Mouse (Mus musculus) urinary bladder, postnatal 25 days (tissue): ENCODE data around the gene Zfp566.
"Not testable (repeated sequence)": the region's sequence is repeated elsewhere in the genome, so short reads cannot be mapped to it uniquely, and the experiment has no call there.

Source experiments
- DNase-seq: peaks from one replicate; pipeline ENCODE4 v3.0.0; 2022; ENCODE audit warnings: low spot score

The Zfp566 gene

DNA sequence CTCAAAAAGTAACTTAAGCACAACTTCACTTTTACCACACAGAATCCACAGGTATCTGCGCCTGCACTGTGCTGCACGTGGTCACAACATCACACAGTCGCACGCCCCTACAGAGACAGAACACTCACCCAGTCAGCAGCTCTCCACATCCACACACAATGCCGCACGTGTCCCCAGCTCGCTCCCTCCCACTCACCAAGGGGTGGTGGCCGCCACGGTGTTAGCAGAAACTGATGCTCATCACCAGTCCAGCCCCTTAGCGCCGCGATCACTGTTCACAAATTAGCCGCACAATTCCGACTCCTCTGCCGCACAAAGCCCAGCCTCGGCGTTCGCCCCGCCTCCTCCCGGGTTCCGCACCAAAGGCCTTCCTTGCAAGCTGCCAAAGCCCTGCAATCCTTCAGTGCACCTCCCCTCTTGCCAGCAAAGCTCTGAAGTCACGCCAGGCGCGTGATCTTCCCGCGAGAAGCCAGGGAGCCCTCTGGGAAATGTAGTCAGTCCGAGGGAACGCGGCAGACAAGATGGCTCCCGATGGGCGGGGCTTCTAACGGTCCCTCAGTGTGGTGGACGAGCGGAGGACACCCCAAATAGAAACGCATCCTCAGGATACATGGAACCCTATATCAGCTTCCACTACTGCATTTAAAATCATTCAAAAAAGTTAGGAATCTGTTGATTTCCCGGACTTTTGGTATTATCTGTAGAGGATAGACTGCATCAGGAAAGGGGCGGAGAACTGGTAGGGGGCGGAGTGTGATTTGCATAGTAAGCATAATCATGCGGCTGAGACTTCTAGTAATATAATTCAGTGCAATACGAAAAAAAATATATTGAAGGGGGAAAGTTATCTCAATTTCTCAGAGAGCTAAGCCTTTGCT is at the start of gene Zfp566, which contains the start of gene Gm26920:
Gene Zfp566 (minus strand): TSS at position 436 of the 878 bp plus-strand sequence.
Gene Gm26920 (minus strand): TSS at position 319 of the 878 bp plus-strand sequence.
- peak; percentile 90 for DNase-seq

DNA sequence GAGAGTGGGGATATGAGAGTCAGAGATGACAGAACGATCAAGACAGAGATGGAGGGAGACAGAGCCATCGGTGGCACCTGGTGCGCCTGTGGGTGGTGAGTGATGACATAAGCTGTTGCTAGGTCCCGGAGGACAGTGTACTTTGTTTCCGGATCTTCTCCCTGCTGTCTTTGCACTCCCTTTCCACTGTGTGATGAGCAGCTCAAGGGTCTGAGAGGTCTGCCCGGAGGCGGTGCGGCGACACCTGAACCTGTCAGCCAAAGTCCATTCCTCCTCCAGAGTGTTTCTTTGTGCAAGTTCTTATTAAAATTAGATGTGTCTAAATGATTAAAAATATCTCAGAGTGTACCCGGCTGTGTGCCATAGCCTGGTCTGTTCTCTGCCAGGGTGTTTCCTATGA is 46.5 kb upstream of the Zfp566 start:
- DNase-seq: no peak

DNA sequence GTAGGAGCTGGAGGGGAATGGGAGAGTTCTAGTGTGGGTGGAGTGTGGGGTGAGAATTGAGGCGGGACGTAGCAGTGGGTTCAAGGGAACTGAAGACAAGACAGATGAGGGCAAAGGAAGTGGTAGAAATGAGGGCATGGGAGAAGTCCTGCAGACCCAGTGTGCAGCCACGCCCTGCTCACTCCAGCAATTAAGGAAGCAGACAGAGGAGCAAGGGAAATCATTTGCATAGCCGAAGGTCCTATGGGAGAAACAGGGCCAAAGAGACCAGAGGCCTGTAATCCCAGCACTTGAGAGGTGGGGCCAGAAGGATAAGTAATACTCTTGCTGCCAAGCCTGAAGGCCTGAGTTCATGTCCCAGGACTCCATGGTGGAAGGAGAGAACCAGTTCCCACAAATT is 42.1 kb upstream of the Zfp566 start:
- DNase-seq: no peak

DNA sequence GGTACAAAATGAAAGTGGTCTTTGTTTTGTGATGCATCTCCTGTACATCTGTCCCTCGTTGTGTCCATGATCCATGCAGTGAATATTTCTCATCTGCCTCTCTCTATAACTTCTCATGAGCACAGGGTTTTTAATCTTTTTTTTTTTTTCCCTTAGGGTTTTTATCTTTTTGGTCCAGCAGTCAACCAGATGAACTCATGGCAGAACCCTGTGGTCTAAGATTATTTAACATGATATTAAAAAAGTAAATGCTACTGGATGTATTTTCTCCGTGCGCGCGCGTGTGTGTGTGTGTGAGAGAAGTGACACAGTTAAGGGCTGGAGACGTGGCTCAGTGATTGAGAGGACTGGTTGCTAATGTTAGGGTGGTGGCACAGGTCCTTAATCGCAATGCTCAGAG is 39.6 kb upstream of the Zfp566 start:
- DNase-seq: no peak

DNA sequence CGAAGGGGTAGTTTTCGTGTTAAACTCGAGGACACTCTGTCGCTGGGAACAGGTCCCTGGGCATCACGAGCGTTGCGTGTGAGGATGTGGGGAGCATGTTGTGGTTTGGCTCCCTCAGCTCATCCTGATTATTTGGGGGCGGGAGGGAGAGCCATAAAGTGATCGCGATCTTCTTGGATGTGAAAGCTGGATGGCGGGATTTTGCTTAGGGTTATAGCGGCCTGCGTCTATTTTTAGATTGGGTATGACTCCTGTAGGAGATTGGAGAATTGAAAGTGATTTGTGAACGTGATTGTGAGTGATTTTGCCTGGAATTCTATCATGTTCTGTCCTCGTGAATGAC is 31.8 kb upstream of the Zfp566 start:
- no peak for DNase-seq

DNA sequence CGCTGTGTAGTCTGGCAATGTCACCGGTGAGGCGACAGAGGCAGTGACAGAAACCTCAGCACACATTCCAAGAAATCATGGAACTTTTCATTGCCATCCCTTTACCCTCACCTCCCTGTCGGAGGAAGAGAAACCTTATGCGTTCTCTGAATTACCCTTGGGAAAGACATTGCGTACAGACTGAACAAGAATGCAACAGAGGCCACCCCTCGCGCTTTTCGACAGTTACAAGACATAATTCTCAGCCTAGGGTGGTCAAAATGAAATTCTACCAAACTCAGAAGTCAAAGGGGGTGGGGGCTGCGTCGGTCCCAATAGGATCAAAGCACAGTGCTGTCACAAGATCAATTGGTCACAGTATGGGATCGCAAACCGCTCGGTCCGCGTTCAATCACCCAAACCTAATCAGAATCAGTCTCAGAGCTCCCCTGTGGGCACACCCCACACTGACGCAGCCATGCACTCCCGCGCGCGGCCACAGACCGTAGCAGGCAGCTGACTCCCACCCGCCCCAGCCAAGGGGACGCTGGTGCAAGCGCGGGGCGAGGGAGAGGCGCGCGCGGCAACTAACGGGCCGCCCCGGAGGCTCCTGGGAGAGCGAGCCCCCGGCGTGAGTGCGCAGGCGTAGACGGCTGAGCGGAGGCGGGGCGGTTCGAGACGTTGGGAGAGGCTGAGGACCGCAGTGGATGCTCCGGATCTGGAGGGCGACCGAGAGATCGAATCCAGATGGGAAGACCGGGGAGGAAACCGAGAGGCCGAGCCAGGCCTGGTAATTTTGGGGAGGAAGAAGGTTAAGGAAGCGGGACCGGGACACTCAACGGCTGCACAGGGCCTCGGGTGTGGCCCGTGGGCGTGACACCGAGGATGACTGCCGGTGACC is 31.2 kb upstream of the Zfp566 start, which contains the start of gene Zfp382:
Gene Zfp382 (plus strand): TSS at position 635 of the 880 bp plus-strand sequence.
- peak; percentile 83 for DNase-seq

DNA sequence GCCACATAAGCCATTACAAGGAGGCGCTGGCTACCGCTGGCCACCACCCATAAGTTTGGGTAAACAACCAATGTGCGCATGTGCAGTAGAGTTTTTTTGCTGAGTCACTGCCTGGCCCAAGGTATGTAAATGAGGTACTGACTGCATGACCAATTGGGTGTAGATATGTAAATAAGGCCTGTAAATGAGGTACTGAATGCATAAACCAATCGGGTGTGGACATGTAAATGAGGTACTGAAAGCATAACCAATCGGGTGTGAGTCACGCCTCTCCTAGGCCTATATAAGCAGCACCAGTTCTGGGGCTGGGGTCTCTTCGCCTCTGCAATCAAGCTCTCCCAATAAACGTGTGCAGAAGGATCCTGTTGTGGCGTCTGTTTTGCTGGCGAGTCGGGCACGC is 27.6 kb upstream of the Zfp566 start:
- not testable (repeated sequence) for DNase-seq

DNA sequence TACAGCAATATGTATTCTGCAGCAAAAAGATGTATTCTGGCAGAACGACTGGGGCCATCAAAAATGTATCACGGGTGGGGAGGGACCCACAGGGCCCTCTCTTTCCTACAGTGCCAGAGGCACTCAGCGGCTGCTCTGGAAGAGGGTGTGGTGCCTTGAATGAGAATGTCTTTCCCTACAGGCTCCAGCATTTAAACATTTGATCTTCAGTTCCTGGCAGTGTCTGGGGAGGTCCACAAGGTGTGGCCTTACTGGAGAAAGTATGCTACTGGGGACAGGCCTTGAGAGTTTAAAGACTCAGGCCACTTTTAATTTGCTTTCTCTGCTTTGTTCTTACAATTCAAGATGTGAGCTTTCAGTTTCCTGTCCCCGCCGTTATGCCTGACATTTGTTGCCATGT is 25.7 kb upstream of the Zfp566 start:
- DNase-seq: no peak

DNA sequence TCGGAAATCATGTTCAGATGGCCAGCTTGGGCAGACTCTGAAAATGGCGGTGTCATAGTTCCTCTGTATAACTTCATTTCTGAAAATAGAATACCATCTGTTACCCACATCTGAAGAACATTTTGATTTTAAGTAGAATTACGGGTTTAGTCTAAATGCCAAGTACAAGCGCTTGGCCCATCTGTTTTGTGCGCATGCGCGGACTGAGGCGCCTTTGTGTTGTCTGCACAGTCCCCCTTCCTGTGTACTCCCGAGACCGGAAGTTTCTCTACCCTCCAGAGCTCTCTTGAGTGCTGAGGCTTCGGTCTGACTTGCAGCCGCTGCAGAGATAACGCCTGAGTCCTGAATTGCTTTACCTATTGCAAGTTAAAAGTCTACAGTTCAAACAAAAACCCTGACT is 9.0 kb upstream of the Zfp566 start:
- no peak for DNase-seq

DNA sequence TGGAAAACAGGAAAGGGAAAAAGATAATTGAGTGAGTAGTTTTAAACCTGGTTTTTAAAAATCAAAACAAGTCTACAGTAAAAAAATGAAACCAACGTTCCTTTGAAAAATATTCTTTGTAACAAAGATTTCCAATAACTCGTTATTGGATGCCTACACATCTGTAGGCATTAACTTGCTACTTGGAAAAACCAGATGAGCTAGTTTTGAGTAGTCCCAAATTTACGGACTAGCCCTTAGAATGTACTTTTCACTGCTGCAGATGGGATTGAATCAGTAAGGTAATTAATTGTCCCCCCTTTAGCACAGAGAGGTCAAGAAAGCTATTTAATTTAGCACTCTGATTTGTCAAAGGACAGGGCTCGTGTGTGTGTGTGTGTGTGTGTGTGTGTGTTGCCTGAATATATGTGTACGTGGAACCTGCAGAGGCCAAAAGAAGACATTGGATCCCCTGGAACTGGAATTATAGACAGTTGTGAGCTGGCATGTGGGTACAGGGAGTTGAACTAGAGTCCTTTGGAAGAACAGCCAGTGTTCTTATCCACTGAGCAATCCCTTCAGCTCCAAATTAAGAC is 5.3 kb upstream of the Zfp566 start:
- DNase-seq: no peak

DNA sequence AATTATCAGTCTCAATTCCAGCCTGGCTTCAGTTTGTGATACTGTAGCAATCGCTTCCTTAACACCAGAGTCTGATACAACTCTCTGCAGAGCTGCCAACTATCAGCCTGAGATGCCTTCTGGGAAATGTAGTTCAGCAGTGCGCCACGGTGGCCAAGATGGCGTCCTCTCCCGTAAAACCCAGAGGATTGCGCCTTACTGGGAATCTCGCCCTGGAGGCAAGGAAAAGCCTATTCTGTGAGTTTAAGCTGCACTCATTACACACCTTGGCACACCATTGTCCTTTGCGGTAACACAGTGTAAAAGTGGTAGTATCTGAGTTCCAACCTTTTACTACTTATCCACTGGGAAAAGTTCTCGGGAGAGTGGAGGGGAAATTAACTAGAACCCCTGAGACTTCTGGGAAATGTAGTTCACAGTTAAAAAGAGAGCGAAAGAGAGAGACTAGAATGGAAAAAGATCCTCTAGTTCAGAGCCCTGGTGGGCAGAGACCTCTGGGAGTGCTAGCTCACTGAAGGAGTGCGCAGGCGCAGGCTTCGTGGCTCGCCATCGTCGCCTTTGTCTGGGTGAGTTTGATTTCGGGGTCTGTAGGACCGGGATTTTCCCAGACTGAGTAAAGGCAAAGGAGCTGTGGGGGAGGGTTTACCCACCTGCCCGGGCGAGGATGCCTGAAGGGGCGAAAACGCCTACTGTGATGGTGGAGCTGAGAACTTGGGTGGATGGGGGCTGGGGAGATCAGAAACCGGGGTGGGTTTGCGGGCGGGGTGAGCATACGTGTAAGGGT is 4.5 kb upstream of the Zfp566 start, which contains the start of gene Zfp260:
Gene Zfp260 (plus strand): TSS at position 132 of the 784 bp plus-strand sequence.
- peak; percentile 85 for DNase-seq

DNA sequence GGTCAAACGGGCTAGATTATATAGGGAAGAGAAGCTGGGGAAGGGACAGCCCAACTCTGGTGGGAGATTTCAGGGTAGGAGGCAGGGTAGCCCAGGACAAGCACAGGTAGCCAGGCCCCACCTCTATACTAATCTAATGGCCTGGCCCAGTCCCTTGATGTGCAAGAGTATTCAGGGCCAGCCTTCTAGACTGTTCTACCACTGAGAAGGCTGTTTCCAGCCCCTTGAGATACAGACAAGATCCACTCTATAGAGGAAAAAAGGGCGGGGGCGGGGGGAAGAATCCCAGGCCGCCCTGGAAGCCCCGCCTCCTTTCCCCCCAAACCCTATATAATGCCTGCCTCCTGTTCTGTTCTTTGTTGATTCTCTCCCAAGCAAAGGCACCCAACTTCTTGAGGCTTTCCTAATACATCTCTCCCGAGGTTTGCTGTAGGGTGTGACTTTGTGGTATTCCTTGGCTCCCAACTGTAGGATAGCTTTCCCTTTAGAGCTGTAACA is 3.6 kb upstream of the Zfp566 start:
- DNase-seq: no peak

DNA sequence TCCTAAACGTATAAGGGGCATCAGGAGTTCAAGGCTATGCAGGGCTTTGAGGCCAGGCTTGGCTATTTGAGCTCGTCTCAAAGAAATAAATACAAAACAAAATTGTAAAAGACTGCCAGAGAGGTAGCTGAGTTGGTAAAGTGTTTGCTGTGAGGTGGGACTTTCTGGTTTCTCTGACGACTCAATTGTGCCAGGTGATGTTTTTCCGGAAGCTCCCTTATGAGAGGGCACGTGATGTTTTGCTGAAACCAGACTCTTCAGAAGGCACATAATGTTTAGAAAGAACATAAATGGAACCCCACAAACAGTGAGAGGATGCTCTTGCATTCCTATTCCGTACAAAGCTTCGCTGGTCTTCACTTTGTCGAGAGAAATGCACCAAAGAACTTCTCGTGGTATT is 2.3 kb upstream of the Zfp566 start:
- no peak for DNase-seq

DNA sequence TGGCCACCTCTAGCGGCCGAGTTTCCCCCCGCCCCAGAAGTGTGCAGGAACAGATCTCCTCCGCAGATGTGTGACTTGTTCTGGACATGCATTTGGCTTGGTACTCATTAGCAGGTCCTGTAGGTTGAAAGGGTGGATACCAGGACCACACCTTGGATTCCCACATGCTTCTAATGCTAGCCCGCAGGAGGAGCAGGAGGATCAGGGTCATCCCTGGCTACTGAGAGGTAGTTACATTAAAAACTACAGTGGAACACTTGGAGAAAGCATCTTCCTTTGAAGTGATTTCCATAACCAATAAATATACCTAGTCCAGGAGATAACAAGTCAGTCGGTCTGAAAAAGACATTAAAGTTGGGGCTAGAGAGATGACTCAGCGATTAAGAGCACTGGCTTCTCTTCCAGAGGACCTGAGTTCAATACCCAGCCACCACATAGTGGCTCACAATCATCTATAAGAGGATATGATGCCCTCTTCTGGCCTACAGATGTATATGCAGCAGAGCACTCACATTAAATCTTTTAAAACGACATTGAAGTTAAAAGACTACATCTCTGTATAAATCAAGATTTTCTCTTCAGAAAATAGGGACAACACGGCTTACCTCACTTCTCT is 751 bp upstream of the Zfp566 start:
- DNase-seq: no peak

DNA sequence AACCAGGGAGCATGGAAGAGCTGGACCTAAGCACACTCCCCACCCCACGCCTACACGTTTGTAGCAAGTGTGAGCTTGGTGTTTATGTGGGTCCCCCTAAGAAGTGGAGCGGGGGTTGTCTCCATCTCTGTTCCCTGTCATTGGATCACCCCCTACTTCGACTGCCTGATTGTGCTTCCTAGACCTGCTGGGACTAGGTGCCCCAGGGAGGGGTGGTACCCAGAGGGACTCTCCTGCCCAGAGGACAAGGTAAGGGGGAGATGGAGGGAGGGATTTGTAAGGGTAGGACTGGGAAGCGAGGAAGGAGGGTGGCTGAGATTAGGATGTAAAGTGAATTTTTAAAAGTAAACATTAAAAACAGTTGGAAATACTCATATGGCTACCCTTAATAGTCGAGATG is 922 bp downstream of the Zfp566 start:
- no peak for DNase-seq

DNA sequence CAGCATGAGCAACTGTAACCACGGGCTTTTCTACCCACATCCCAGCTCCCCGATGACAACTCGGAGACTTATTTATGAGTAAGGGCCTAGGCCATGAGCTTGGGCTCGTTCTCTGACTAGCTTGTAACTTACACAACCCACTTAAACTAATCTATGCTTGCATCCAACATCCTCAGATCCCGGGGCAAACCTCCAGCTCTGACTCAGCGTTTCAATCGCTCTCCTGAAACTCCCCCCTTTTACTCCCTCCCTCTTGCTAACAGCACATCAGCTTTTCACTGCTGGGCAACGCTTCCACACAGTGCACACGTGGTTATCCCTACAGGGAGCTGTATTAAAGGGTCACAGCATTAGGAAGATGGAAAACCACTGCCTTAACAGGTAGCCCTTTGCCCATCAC is 3.8 kb downstream of the Zfp566 start:
- no peak for DNase-seq

DNA sequence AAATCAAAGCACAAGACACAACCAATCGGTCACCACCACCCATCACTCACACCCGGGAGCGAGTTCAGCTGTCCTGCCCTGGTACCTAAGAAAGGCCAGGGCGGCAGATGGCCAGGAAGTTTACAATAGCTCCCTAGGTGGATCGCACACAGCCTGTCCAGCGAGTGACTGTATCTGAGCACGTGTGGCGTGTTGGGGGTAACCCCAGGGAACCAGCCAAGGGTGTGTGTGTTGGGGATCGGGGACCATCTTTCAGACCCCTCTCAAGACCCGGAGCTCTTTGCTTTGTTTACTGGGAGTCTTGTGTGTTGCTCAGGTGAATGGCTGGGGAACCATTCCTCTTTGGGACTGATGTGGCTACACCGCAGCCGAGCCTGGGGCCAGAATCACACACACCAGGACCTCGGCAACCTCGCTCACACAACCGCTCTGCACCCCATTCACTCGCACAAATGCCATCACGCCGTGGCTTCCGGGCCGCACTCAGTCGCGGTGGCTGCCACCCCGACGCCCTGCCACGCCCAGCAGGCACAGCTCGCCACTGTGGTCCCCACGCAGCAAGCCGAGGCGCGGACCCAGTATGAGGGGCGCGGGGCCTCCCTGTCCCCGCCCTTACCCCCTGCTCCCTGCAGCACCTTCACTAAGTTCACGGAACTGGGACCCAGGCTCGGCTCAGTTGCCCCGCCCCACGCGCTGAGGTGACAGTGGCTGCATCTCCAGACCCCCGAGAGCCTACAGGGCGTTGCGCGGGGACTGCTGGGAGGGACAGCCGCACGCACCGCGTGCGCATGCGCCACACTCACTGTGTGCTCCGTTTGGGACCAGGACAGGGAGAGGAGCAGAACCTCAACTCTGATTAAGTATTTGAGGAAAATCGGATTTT is 17.9 kb downstream of the Zfp566 start, which contains the start of gene Zfp82:
Gene Zfp82 (minus strand): TSS at position 755 of the 883 bp plus-strand sequence.
- peak; percentile 73 for DNase-seq

DNA sequence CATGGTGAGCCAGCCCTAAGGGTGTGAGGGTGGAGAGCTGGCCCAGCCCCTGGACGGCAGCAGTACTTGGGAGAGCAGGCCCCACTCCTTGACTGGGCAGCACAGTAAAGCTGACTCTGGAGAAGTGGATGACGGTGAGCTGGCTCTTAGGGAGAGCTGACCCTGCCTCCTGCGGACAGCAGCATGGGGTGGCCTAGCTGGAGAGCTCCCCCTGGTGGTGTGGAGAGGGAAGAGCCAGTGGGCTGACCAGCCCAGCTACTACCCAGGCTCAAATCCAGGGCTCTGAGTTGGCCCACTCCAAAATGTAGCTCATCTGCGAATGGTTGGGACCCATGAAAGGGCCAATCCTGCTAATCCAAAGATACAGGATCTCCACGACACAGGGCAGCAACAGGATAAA is 25.7 kb downstream of the Zfp566 start:
- no peak for DNase-seq

DNA sequence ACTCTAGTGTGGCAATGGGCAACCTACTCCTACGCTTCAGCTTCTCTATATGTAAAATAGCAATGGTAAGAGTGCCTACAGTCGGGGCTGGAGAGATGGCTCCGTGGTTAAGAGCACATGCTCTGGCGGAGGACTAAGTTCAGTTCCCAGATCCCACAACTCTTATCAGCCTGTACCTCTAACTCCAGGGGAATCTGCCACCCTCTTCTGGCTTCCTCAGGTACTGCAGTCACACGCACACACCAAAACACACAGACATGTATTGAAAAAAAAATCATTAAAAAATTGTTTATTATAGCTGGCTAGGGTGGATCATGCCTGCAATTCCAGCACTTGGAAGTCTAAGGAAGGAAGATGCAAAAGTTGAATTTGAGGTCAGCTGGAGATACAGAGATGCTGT is 27.8 kb downstream of the Zfp566 start:
- no peak for DNase-seq

DNA sequence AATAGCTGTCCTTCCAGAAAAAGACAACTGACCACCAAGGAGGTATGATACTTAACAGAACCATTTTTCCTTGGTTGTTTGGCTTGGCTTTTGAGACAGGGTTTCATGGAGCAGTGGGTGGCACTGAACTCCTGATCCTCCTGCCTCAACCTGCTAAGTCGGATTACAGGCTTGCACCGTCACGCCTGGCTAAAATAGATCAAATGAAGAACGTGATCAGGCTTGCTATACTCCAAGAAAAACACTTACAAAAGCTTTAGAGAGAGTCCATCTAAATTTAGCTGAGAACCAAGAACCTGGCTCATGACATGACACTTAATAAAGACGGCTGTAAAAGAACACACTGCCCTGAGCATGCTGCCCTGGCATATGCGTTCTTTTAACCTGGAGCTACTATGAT is 30.0 kb downstream of the Zfp566 start:
- DNase-seq: no peak
